Mouse (Mus musculus) right cerebral cortex, postnatal 25 days (tissue): ENCODE data around the gene Cnnm2.

Experiments used
- DNase-seq: peaks from one replicate; pipeline ENCODE4 v3.0.0; 2022

Cnnm2 gene

DNA sequence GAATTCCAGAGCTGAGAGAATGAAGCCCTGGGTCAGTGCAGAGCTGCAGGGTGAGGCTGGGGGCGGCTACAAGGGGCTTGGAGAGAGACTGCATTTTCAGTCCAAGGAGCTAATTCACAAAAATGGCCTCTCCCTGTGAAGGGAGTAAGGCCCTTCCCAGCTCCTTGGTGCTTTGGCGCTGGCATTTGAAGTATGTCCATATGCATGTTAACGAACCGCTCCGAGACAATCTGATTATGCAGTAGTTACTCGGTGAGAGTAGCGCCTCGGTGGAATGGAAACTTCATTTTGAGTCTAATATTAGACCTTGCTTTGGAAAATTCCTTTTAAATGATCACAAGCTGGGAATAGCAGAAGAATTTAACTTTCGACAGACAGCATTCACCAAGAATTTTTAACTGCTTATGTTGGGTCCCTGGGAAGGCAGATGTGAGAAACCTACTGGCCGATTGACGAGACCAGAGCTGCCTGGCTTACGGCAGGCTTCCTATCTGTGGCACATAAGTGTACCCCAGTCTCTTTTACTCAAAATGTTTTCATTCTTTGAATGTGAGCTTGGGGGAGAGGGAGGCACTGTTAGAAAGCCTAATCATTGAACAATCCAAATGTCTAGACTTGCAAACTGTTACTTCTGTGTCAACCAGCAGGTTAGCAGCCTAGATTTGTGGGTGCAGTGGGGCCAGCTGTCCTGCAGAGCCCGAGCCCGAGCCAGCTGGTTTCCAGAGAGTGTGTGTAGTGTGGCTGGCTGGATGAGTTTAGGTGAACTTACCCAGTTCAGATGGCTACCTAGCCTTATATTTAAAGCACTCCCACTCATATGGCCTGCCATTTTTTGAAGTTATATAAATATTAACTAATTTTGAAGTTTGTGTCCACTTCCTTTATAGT lies 87.2 kb downstream of the Cnnm2 start:
- no peak for DNase-seq

DNA sequence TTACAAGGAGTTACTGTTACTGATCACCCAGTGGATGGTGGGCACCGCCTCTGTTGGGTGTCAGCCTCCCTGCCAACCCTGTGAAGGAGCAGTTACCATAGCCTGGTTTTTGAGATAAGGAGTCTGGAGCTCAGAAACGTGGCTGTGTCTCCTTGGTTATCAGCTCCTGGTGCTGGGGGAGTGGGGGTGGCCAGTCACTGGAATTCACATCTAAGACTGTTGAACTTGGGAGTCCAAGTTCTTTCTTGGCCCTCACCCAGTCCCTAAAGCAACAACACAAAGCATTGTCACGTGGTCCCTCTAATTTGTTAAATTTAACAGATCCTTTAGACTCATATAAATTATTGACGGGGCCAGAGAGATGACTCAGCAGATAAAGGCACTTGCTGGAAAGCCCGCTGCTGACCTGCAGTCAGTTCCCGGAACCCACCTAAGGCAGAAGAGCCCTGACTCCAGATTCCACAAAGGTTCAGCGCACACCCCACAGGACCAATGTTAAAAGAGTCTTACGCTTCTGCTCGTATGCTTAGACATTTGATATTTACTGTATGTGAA lies 88.1 kb downstream of the Cnnm2 start:
- no peak for DNase-seq

DNA sequence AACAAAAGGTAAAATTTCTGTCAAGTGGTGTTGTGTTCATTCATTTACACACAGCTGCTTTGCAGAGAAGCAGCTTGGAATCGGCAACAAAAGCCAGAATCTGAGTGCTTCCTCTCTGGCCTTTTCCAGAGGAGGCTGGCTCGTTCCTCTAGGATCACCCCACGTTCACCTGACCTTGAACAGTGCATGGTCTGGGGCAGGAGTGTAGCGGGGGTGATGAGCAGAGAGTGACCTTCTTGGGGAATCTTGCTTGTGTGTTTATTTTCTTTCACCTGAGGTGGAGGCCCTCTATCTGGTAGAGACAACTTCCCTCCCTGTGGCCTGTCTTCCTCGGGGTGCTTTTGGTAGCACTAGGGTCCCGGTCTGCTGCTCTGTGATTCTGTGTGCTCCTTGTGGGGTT lies 94.8 kb downstream of the Cnnm2 start:
- no peak for DNase-seq

DNA sequence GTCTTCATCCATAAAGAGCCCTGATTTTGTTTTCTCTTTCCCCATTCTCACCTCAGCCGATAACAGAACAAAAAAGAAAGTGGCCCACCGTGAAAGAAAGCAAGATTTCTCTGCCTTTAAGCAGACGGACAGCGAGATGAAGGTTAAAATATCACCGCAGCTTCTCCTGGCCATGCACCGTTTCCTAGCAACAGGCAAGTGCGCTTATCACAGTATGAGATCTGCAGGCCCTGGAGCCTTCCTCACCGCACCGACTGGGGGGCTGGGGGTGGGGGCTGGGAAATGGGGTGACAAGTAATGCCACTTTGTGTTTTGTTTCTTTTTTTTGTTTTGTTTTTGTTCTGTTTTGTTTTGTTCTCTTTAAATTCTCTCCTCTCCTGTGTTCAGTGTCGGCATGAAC lies 95.4 kb downstream of the Cnnm2 start:
- no peak for DNase-seq

DNA sequence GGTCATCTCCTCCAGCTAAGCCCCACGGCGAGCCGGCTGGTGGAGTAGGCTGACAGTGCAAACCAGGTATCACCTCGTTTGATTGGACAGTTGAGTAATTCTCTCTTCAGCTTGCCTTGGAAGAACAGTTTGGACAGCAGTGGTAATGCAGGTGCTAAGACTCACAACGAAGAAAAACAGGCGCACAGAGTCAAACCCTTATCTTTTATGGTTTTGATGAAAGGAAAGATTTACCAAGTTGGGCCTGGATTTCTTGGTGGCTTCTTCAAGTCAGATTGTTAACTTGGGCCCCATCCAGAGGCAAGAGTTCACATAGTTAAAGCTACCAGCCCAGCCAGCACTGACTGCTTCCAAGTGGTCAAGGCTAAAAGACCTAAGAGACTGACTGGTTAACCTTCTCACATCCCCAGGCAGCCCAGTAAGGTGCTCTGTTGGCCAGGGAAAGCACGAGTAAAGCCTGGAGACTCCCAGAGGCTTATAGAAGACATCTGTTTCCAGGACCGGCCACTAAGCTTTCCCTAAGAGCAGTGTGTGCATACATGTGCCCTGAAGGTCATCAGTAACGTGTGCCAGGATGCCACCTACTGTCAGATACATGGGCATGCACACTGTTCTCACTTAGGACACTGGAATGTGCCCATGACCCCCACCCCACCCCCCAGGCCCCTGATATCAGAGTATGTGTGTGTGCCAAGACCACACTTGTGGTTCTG lies 96.0 kb downstream of the Cnnm2 start:
- DNase-seq, result no peak

DNA sequence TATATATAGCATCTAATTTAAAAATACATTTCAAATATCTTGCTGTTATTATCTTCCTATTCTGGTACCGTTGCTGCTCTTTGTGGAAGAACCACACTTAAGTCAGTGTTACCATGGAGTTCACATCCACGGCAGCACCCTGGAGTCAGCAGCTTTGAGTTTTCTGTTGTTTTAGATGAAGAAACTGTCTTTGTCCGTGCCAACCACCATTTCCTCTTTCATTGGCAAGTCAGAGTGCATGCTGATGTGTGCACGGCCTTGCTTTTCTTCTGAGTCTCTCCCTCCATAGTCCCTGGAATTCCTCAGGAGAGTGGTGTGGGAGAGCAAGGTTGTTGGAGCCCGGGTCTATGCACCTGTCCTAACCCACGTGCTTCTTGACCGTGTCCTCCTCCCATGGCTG lies 96.8 kb downstream of the Cnnm2 start:
- no peak for DNase-seq

DNA sequence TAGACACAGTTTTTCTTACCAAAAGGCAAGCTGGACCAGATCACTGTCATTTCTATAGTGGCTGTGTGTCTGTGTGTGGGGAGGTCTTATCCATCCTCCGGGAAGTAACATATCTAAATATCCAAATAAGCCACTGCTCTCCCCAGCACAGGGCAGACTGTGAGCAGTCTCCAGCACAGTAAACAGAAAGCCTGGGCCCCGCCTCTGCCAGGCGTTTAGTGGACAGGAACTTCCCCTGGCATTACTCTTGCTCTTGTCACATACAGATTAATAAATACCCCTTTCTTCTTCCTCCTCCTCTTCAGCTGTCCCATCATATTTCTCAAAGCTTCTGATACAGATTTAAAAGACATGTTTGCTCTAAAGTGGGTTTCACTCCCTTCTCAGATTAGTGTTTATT lies 101.2 kb downstream of the Cnnm2 start:
- no peak for DNase-seq

DNA sequence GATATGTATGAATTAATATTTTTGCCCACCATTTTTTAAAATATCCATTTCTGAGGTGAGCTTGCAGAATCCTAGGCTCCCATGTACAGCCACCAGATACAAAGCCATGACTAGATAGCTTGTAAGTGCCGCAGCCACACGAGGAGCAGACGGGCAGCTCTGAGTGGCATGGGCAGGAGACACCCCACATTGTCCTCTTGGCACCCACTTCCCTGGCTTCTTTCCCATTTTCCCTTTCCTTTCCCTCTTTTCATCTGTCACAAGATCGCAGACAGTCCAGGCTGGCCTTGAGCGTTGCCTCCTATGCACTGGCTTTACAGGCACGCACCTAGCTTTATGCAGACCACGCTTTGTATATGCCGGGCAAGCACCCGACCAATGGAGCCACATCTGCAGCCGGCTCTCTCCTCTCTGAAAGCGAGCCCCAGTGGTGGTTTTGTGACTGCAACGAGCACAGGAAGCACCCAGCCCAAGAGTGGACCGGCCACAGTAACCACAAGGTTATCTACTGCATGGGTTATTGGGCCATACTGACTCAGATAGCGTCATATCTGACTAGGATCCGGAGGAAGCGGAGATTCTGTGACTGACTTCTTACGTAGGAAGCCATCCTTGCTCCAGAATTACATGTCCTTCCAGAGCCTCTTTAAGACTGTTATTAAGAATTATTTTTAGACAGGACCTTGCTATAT lies 102.0 kb downstream of the Cnnm2 start:
- DNase-seq, result no peak

DNA sequence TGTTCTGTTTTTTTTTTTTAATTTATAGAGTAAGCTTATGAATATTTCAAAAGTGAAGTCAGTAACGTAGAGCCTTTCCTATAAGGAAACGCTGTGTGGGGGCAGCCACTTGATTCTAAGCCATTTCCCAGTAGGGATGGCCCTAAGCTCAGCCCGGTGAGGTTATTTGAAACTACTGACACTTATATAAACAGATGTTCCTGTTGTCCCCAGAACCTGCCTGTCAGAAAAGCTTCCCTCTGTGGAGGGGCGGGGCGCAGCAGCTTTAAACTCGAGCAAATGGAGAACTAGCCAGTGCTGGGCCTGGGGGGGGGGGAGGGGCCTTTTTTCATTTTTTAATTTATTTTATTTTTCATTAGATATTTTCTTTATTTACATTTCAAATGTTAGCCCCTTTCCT lies 102.7 kb downstream of the Cnnm2 start:
- DNase-seq, result no peak

DNA sequence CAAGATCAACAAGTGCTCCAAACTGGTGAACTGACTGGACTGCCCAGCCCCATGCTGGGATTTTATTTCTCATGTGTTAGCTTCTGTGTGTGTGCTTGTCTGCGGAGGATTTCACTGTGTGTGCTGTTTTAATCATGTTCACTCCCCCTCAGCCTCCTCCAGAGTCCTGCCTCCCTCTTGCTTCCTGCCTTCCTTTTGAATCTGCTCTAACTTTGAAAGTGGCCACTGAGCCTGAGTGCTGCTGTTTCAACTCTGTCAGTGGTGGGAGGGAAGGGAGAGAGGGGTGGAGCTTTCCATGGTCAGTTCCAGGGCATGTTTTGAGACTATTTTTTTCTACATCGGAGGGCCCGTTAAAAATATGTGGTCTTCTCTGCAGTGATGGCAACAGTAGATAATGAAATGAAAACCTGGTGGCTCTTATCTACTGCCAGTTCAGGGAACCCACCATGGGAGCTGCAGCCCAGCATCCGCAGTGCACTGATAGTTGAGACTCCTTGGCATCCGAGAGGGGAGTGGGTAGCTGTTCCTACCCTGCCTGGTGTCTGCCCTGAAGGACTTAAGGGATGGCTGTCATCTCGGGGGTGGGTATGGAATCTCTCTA lies 103.4 kb downstream of the Cnnm2 start:
- no peak for DNase-seq

DNA sequence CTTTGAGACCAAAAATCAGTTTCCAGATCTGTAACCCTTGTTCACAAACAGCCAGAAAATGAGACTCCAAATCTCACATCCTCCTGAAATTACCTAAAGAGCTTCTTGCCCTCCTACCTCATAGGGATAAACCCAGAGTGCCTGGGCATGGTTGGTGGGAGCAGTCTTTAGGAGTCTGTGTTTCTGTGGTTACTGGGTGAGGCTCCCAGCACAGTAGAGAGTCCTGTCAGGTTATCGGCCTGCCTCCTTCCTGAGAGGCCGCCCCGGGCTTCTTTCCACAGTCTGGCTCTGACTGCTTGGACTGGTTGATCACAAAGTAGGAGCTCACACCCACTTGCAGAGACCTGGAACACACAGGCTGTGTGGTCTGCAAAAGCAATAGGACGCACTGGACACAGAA lies 104.0 kb downstream of the Cnnm2 start:
- no peak for DNase-seq

DNA sequence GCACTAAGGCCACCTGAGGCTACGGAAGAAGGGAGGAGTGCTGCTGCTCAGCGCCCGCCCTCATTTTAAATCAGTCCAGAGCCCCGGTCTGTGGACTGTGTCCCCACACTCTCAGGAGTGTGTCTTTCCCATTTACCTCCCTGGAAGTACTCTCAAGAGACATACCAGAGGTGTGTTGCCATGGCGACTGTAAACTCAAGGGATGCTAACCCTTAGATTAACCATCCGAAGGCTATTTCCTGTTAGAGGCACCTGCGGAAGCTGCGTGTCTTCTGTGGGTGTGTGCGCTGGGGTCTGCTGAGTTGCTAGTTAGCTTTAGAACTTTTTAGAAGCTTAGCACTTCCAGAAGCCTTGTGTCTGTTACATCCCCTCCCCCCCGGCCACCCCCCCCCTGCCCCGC lies 107.7 kb downstream of the Cnnm2 start:
- DNase-seq, result no peak

DNA sequence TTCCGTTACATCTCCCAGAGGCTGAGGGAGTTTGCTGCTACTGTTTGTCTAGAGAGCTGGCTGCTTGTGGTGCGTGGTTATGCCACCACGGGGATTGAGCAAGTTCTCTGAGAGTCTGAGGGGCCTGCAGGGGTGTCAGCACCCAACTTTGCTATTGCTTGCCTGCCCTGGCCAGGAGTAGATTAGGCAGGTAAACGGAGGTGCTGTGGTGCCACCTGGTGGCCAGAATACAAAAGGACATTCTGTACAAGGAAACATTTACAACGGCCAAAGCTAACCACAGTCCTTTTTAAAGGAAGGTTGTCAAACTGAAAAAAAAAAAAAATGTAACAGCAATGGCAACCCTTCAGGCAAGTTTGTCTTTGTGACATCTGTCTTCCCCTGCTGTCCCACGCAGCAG lies 108.1 kb downstream of the Cnnm2 start:
- DNase-seq, result peak; percentile 78

DNA sequence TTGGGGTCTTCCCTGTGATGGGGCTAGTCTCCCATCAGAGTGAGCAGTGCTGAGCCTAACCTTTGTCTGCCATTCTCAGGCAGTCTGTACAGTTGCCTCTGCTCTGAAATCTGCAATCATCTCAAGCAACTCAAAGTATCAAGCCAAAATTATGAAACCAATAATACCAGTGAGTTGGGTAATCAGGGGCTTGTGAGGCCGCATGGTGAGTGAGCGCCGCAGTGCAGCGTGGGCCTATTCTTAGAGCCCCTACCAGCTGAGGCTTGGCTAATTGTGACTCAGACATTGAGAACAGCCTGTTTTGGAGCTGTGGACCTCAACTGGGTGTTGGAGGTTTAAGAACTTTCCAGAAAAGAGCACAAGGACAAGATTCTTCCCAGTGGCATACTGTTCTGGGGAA lies 109.7 kb downstream of the Cnnm2 start:
- DNase-seq, result no peak

DNA sequence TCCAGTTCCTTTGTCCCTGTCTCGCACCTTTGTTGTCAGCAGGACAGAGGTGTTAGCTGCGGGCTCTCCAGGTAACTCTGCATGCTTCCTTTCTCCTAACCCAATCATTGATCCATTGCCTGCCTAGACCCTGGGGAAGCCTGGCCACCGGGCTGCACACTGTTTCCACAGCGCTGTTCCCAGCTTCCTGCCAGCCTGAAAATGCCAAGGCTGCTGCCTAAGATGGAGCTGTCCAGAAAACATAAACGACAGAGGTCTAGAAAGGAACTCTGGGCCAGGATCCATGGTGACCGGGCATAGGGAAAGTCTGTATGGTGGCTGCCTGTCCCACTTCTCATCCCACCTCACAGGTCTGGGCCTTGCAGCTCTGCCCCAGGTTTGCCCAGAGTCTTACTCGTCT lies 110.3 kb downstream of the Cnnm2 start:
- DNase-seq, result no peak

DNA sequence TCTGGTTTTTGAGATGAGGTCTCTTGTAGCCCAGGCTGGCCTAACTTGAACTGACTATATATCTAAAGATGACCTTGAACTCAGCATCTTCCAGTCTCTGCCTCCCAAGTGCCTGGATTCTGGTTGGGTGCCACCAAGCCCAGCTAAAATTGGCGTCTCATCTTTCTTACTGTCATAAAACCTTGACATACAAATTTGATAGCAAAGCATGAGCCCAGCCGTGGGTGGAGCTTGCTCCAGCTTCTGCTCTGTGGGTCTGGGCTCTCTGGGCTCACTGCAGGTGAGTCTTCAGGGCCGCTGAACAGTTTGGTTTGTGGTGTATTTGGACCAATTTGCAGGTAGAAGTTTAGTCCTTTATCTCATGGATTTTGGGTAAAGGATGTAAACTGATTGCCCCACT lies 112.5 kb downstream of the Cnnm2 start:
- DNase-seq, result no peak

DNA sequence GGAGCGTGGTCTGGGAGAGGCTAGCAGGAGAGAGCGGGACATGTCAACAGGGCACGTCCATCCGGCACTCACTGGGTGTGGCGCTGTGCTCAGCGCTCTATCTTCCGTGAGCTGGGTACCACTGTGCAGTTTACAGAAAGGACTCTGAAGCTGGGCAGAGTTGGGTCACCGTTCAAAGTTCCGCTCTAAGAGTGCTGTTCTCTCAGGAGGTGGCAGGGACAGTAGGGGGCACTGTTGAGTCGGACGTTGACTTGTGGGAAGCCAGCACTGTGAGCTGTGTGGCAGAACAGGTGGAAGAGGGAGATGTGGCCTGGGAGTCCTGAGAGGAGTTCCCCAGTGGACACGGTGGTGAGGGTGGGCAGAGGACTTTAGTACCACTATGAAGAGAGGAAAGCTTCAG lies 114.4 kb downstream of the Cnnm2 start:
- DNase-seq, result peak; percentile 68

DNA sequence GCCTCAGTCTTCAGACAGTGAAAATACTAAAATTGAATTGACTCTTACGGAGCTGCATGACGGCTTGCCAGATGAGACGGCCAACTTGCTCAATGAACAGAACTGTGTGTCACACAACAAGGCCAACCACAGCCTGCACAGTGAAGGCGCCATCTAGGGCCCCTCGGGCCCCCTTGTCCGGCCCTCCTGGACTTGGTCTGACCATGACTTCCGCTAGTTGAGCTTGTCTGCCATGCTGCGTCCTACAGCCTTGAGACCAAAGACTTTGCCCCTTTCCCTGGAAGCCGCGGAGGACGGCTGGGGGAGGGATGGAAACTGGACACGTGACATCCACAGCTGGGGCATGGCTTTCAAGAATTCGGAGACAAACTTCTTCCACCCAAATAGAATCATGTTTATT lies 116.5 kb downstream of the Cnnm2 start:
- DNase-seq, result no peak

DNA sequence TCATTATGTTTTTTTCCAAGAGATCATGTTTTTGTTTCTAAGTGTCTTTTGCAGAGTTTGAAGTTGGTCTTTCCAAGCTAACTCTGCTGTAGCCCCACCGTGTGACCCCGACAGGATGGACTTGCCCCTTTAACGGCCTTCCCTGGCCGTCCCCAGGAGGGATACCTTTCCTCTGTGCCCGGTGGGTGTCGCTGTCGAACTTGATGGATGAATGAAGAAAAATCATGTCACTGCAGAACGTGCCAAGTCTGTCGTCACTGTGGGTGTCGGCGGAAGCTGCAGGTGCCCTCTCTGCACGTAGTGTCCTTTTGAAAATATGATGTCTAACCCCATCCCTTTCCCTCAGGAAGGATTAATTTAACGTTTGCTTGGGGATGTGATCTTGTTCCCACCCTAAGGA lies 117.0 kb downstream of the Cnnm2 start:
- DNase-seq, result no peak

DNA sequence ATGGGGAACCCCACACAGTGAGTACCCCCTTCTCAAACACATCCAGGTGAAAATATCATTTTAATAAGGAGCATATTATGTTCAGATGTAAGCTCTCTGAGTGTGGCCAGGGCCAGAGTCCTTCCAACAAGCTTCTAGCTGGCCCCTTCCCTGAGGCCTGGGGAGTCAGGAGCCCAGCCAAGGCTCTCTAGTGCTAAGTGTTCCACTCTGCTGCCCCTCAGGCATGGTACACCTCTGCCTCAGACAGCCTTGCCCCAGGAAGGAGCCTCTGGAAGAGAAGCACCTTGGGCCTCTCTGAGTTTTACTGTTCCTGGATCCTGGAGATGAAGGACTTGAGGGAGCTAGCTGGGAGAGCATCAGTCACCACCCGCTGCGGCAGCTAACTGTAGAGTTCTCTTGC lies 118.5 kb downstream of the Cnnm2 start:
- no peak for DNase-seq

DNA sequence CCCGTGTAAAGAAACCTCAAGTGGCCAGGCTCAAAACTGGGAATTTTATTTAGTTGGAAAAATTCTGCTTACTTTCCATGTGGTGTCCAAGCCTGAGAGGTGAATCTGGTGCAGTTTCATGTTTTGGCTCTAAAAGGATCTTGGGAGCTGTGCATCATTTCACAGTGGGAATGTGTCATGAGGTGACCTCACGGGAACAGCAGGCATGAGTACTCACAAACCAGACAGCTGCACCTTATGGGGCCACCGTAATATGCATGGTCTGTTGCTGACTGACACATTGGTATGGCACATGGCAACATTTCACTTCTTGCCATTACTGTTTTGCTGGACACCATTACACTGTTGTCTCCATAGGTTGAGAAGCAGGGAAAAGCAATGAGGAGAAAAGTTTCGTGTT lies 124.0 kb downstream of the Cnnm2 start:
- DNase-seq, result no peak

DNA sequence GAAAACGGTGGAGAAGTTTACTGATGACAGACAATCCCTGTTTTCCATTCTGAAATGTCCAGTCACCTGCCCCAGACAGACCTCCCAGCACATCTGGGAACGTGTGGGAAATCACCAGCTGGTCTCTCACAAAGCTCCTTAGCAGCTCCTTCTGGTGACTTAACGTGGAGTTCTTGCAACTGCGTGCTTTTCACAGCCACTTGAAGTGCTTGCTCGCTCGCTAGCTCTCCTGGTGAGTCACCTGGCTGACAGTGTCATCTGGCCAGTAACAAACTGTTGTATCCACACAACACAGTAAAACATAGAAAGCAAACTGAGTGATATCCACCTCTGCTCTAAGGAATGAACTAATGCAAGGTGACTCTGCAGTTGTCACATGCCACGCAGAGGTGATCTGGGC lies 125.4 kb downstream of the Cnnm2 start:
- DNase-seq, result no peak

DNA sequence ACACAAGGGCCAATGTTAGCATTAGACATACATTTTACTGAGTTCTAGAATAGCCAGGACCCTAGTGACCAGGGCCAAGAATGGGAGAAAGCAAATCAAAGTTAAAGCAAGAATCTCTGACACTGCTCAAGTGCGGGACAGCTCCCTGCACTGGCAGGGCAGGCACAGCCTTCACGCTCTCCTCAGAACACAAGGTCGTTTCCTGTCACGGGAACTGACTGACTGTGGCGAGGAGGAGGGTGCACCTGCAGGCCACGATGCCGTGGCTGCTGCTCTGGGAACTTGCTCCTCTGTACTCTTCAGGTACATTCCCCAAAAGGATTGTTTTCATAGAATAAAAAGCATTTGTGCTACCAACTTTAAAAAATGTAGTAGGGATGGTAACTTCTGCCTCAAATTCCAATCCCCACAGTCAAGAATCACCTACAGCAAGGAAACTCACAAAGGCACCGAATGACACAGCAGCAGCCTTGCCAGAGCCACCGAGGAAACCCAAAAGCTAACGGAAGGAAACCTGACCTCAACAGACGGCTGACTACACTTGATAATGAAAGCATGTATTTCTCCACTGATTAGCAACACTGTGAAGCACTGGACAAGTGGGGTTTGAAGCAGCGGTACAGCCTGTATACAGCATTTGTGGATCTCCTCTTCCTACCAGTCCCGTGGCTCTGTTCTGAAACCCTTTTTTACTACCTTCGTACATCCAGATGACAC lies 126.6 kb downstream of the Cnnm2 start:
- DNase-seq, result no peak
